Mouse (Mus musculus): ENCODE data around the gene Tctex1d1. TPM values are rescaled to one million over a fixed set of nuclear protein-coding genes. Genes with fewer than 3 reads are reported as not detected.

Gene Tctex1d1
- not detected for total RNA-seq (2021)
- long read RNA-seq, experiment 1: 0 reads
- long read RNA-seq, experiment 2: 0 reads

GRCm38 (mm10) chr4:102978440-102978839 is at the start of gene Tctex1d1:
Tctex1d1 (plus strand) TSS chr4:102978606.
- no peak for DNase-seq (ENCODE audit: low spot score)

GRCm38 (mm10) chr4:102929491-102929890 is 48.9 kb upstream of the Tctex1d1 start:
- no peak for DNase-seq (ENCODE audit: low spot score)

GRCm38 (mm10) chr4:102930679-102931078 is 47.7 kb upstream of the Tctex1d1 start:
- no peak for DNase-seq (ENCODE audit: low spot score)

- DNase-seq (ENCODE audit: low spot score): no peak
Observed at GRCm38 (mm10) chr4:102940266-102940665, 38.1 kb upstream of the Tctex1d1 start.

GRCm38 (mm10) chr4:102940738-102941137 is 37.7 kb upstream of the Tctex1d1 start:
- no peak for DNase-seq (ENCODE audit: low spot score)

DNA sequence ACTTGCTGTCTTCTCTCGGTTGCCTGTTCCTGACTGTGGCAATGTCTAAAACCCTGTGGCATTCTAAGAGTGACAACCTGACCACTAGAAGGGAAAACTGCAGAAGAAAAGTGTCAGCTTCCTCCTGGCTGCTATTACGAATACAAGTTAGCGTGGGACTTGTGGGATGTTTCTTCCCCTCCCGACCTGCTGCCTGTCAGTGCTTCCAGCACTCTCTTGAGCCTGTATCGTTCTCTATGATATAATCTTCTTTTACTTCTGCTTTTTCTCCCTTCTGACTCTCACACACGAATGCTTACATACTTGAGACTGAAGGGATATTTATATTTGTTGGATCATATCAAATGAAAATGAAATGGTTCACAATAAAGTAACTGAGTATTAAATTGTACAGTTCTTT is 34.1 kb upstream of the Tctex1d1 start:
- no peak for DNase-seq (ENCODE audit: low spot score)

DNA sequence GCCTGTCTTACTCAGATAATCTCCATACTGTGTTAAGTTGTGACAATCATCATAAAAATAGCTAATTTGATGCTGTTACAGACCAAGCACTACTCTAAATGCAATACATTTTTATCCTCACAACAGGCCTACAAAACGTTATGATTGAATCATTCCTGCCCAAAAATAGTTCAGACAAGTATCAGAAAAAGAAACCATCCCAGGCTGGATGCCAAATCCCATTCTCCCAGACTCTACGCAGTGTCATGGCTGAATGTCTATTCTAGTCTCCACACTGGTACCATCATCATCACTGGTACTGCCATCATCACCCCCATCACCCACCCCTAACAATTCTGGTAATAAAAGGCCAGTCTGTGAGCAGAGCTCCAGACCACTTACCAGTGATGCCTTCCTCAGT is 25.9 kb upstream of the Tctex1d1 start:
- DNase-seq (ENCODE audit: low spot score): no peak

GRCm38 (mm10) chr4:102955294-102955956 is 23.0 kb upstream of the Tctex1d1 start:
- DNase-seq (ENCODE audit: low spot score): no peak

- DNase-seq (ENCODE audit: low spot score): no peak
Observed at GRCm38 (mm10) chr4:102959409-102959808, 19.0 kb upstream of the Tctex1d1 start.

DNA sequence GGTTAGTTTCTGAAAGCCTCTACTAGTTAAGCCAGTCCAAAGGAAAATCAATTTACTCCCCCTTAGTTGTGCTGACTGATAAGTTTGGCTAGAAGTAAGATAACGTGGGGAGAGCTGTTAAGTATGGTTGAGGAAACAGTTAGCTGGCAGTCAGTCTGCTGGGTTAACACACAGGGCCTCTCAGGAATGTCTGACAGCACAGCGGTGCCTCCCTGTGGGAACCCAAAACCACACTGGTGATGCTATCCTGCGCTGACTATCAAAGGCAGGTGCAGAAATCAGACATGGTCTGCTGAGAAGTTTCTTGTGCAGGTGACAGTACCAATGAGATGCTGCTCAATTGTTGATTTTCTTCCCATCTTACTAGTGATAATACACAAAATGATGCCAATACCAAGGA is 14.2 kb upstream of the Tctex1d1 start:
- no peak for DNase-seq (ENCODE audit: low spot score)

DNA sequence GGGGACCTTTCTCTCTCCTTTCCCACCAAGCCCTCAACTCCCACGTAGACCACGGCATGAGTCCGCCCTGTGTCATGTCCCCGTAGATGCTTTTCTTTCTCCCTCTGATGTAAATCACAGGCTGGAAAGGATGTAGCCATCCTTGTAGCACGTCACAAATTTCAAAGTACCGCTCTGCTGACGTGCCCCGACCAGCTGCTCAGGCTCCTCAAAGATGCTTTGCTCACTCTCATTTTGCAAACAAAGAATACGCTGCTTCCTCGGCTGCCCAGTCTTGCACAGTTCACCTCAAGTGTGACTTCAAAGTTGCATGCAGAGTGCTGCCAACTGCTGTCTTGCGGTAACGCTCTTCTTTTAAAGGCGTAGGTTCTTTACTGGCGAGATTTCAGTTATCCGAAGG is 10.6 kb upstream of the Tctex1d1 start:
- no peak for DNase-seq (ENCODE audit: low spot score)

GRCm38 (mm10) chr4:102969599-102969998 is 8.8 kb upstream of the Tctex1d1 start:
- no peak for DNase-seq (ENCODE audit: low spot score)

DNA sequence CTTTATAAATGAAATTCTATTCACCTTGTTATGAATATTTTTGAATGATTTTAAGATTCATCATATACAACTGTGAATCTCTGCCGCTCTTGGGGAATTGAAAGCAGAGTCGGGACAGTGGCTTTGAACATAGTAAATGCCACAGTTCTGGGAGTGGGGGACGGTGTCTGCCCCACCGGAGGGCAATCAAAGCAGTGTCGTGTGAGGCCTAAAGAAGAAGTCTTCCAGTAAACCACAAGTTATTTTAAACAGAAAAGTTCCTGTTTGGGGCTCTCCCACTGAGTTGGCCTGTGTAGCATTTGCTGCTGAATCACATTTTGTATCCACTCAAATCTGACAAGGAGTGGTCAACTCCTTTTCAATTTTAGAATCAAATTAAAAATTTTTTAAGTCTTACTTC is 7.2 kb upstream of the Tctex1d1 start:
- DNase-seq (ENCODE audit: low spot score): no peak

DNA sequence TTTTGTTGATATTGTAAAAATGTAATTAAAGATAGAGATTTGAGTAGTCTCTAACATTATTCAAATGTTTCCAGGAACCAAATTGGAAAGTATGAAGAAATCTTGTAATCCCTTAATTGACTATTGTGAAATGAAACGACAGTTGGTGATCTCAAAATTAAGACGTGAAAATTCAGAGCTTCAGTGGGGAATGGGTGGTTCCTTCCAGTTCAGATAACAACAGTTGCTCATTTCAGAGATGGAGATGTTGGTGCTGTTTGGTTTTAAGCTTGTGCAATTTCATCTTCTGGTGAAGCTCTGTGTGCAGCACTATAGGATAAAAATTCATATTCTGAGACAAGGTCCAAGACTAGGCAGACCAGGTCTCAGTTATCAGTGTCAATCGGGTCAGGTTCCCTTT is 6.3 kb upstream of the Tctex1d1 start:
- DNase-seq (ENCODE audit: low spot score): no peak

- no peak for DNase-seq (ENCODE audit: low spot score)
Observed at GRCm38 (mm10) chr4:102974172-102974571, 4.2 kb upstream of the Tctex1d1 start.

DNA sequence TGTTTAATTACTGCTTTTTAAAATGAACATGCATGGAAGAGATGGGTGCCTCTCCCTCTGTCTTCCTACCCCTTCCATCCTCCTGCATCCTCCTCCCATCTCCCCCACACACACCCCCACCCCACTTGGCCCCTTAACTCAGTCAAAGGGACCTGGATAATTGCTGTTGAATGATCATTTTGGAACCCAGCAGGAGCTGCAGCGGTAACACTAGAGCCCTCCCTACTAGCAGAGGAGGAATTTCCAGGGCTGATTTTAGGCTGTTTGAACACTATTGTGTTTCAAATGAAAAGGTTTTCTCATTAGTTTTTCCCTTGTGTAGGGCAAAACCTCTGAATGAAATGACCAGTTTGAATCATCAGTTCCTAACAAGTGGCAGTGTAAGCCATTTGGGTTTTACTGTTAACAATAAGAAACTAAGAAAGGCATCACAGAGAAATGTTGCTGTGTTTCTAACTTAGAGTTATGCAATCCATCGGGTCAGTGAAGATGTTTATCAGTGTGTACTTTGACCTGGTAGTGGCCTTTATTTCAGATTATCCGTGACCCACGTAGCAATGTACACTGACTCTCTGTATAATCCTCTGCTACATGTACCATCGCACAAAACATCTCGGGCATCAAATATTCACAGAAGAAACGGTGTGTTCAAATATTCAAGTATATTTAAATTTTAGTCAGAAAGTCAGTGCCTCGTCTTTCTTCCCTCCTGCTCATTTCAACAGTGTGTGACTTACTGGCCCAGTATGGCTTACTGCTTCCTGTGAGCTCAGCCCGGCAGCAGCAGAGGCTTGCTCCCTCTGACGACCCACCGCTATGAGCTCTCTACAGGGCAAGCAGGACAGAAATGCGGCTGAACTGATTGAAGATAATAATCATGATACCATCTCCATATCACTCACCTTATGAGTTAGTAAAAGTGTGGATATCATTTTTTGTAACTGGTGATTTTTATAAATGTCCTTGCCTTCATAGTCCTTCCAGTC is 1.8 kb upstream of the Tctex1d1 start:
- no peak for DNase-seq (ENCODE audit: low spot score)

- DNase-seq (ENCODE audit: low spot score): no peak
Observed at GRCm38 (mm10) chr4:102977778-102978321, 556 bp upstream of the Tctex1d1 start.

DNA sequence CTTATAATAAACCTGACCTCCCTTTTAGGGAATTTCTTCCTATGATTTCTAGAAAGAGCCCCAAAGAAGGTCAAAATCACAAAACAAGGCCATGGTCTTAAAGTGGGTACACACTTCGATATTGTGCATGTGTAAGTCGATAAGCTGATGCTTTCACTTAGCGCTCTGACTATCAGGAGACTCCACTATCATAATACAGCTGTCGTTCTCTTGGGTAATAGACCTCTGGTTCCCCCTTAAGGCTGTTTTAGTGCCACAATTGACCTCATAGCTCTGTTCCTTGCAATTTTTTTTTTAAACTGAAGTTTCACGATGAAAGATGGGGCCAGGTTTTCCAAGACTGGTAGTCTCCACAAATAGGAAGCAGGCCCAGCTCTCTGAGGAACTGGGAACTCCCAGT is 979 bp downstream of the Tctex1d1 start:
- no peak for DNase-seq (ENCODE audit: low spot score)

DNA sequence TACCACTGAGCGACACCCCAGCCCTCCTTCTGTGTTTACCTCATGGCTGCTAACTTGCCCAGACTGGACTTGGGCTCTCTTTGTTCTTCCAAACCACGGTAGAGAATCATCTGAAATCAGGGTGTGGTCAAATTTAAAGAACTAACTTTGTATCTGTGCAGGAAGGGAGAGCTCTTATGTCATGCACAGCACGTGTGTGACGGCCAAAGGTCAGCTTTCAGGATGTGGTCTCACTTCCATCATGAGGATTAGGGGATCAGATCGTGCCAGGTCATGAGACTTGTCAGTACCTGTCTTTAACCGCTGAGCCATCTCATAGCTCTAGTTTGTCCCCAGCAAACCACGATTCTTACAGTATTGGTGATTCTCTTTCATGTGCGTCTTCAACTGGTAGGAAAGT is 3.3 kb downstream of the Tctex1d1 start:
- no peak for DNase-seq (ENCODE audit: low spot score)

DNA sequence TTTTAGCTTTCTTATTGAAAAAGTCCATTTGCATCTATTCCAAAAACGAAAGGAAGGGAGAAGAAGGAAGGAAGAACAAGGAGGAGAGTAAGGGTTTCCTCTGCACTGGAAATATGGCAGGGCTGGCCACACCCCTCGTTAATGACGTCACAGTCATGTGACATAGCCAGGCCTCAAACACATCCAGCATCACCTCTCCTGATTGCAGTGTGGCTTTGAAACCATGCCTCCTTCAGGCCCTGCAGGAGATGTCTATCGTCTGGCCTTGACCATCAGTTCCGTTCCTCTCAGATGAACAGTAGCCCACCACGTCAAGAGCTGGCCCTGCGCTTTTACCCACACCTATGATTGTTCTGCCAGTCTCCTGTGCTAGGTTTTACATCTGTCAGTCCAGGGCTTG is 7.8 kb downstream of the Tctex1d1 start:
- no peak for DNase-seq (ENCODE audit: low spot score)

DNA sequence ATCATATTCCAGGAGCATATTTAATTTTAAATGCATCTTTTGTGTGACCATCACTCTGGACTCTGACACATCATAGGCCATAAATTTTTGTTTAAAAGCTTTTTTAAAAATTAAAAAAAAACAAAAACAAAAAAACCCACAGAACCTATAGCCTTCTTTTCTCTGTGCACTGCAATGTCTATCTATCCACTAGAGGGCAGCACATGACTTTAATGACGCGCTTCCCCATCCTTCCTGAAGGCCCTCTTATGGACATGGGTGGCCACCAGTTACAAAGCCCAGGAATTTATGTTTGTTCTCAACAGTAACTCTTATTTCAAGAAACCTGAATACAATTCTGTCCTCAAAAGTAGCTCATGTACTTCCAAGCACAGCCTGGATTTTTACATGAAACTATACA is 8.5 kb downstream of the Tctex1d1 start:
- peak; percentile 54 for DNase-seq (ENCODE audit: low spot score)

DNA sequence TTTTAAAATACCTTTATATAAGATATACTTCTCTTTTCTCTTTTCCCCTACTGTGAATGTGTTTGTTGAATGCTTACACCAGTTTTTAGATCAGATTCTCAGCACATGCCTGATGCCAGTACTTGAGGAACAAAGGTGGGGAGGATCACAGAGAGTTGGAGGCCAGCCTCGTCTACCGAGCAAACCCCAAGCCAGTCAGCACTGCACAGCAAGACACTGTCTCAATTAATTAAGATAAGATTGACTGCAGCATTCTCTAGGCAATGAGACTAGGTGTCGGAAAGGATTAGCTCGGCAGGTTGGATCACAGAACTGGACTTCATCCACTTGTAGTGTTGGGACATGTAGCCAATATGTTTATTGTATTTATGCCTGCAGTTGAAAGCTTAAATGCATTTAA is 8.9 kb downstream of the Tctex1d1 start:
- DNase-seq (ENCODE audit: low spot score): no peak

Data from gastrocnemius, adult 18-20 months (tissue).